Mouse (Mus musculus) CH12.LX (cell line): ENCODE results near the gene Bcdin3d. TPM values are rescaled to one million over a fixed set of nuclear protein-coding genes. Genes with fewer than 3 reads are reported as not detected.

Experiments used
- polyA plus RNA-seq: library from polyadenylated mRNA; unstranded; fragments of >175 nt; gene quantifications from 2 replicates; pipeline ENCODE4 v1.2.1, GENCODE M21; 2012; ENCODE audit warnings: low read depth; ENCODE audit not compliant: insufficient read length
- total RNA-seq, 2 experiments: library from RNA; depleted of rRNA; stranded (reverse); fragments of 300-350 nt in 1 of 2; fragments of >200 nt in 1 of 2; gene quantifications; 2 replicates each; pipeline ENCODE4 v1.2.3; 2012 to 2014

Bcdin3d gene
- total and polyA plus RNA-seq, 3 experiments = 13.8 to 15.3 (median 14.2) TPM

Other genes with a start within 250 kb of the Bcdin3d start
- not detected in 2 replicates for gene Kcnh3, start 249.9 kb downstream of the Bcdin3d start, total RNA-seq (2012; rRNA removed)
- gene Kcnh3, start 249.9 kb downstream of the Bcdin3d start, total RNA-seq (2014; rRNA removed) = not detected in 2 replicates
- not detected in 2 replicates for gene Kcnh3, start 249.9 kb downstream of the Bcdin3d start, polyA plus RNA-seq
- gene Mcrs1, start 222.8 kb downstream of the Bcdin3d start, total RNA-seq (2012; rRNA removed) = 83.7 and 85.1 TPM in 2 replicates
- 94.5 and 105 TPM in 2 replicates for gene Mcrs1, start 222.8 kb downstream of the Bcdin3d start, total RNA-seq (2014; rRNA removed)
- gene Mcrs1, start 222.8 kb downstream of the Bcdin3d start, polyA plus RNA-seq = 73.4 and 75.9 TPM in 2 replicates
- 18.8 and 27.9 TPM in 2 replicates for gene Prpf40b, start 179.6 kb downstream of the Bcdin3d start, total RNA-seq (2012; rRNA removed)
- gene Prpf40b, start 179.6 kb downstream of the Bcdin3d start, total RNA-seq (2014; rRNA removed) = 11.7 and 14.3 TPM in 2 replicates
- gene Prpf40b, start 179.6 kb downstream of the Bcdin3d start, polyA plus RNA-seq = 31.6 and 31.8 TPM in 2 replicates
- gene Fam186b, start 178.8 kb downstream of the Bcdin3d start, total RNA-seq (2012; rRNA removed) = 0.04 TPM in 1 of 2 replicates, not detected in the other
- gene Fam186b, start 178.8 kb downstream of the Bcdin3d start, total RNA-seq (2014; rRNA removed) = not detected in 2 replicates
- gene Fam186b, start 178.8 kb downstream of the Bcdin3d start, polyA plus RNA-seq = 0.11 TPM in 1 of 2 replicates, not detected in the other
- gene Fmnl3, start 104.2 kb downstream of the Bcdin3d start, total RNA-seq (2012; rRNA removed) = 28.6 and 28.8 TPM in 2 replicates
- gene Fmnl3, start 104.2 kb downstream of the Bcdin3d start, total RNA-seq (2014; rRNA removed) = 23.5 and 24.2 TPM in 2 replicates
- gene Fmnl3, start 104.2 kb downstream of the Bcdin3d start, polyA plus RNA-seq = 49.3 and 50.6 TPM in 2 replicates
- gene Tmbim6, start 81.8 kb downstream of the Bcdin3d start, total RNA-seq (2012; rRNA removed) = 223 and 268 TPM in 2 replicates
- 260 and 269 TPM in 2 replicates for gene Tmbim6, start 81.8 kb downstream of the Bcdin3d start, total RNA-seq (2014; rRNA removed)
- gene Tmbim6, start 81.8 kb downstream of the Bcdin3d start, polyA plus RNA-seq = 313 and 329 TPM in 2 replicates
- 0.88 and 0.89 TPM in 2 replicates for gene Nckap5l, start 17.0 kb downstream of the Bcdin3d start, total RNA-seq (2012; rRNA removed)
- gene Nckap5l, start 17.0 kb downstream of the Bcdin3d start, total RNA-seq (2014; rRNA removed) = 0.45 and 0.75 TPM in 2 replicates
- gene Nckap5l, start 17.0 kb downstream of the Bcdin3d start, polyA plus RNA-seq = 6.6 and 6.8 TPM in 2 replicates
- gene Faim2, start 53.4 kb upstream of the Bcdin3d start, total RNA-seq (2012; rRNA removed) = 0.08 and 0.17 TPM in 2 replicates
- gene Faim2, start 53.4 kb upstream of the Bcdin3d start, total RNA-seq (2014; rRNA removed) = not detected in 2 replicates
- gene Faim2, start 53.4 kb upstream of the Bcdin3d start, polyA plus RNA-seq = 0.03 TPM in 1 of 2 replicates, not detected in the other
- not detected in 2 replicates for gene Aqp2, start 104.3 kb upstream of the Bcdin3d start, total RNA-seq (2012; rRNA removed)
- gene Aqp2, start 104.3 kb upstream of the Bcdin3d start, total RNA-seq (2014; rRNA removed) = not detected in 2 replicates
- not detected in 2 replicates for gene Aqp2, start 104.3 kb upstream of the Bcdin3d start, polyA plus RNA-seq
- not detected in 2 replicates for gene Aqp5, start 116.1 kb upstream of the Bcdin3d start, total RNA-seq (2012; rRNA removed)
- gene Aqp5, start 116.1 kb upstream of the Bcdin3d start, total RNA-seq (2014; rRNA removed) = not detected in 2 replicates
- not detected in 2 replicates for gene Aqp5, start 116.1 kb upstream of the Bcdin3d start, polyA plus RNA-seq
- not detected in 2 replicates for gene Aqp6, start 126.7 kb upstream of the Bcdin3d start, total RNA-seq (2012; rRNA removed)
- gene Aqp6, start 126.7 kb upstream of the Bcdin3d start, total RNA-seq (2014; rRNA removed) = not detected in 2 replicates
- gene Aqp6, start 126.7 kb upstream of the Bcdin3d start, polyA plus RNA-seq = not detected in 2 replicates
- gene Racgap1, start 176.9 kb upstream of the Bcdin3d start, total RNA-seq (2012; rRNA removed) = 97.9 and 108 TPM in 2 replicates
- gene Racgap1, start 176.9 kb upstream of the Bcdin3d start, total RNA-seq (2014; rRNA removed) = 130 and 143 TPM in 2 replicates
- gene Racgap1, start 176.9 kb upstream of the Bcdin3d start, polyA plus RNA-seq = 131 and 151 TPM in 2 replicates
- gene Asic1, start 195.6 kb upstream of the Bcdin3d start, total RNA-seq (2012; rRNA removed) = 0.46 and 0.47 TPM in 2 replicates
- gene Asic1, start 195.6 kb upstream of the Bcdin3d start, total RNA-seq (2014; rRNA removed) = not detected in 2 replicates
- gene Asic1, start 195.6 kb upstream of the Bcdin3d start, polyA plus RNA-seq = 0.80 and 0.94 TPM in 2 replicates
- 17.9 and 19.9 TPM in 2 replicates for gene Smarcd1, start 227.4 kb upstream of the Bcdin3d start, total RNA-seq (2012; rRNA removed)
- gene Smarcd1, start 227.4 kb upstream of the Bcdin3d start, total RNA-seq (2014; rRNA removed) = 10.5 and 12.5 TPM in 2 replicates
- 56.5 and 69.9 TPM in 2 replicates for gene Smarcd1, start 227.4 kb upstream of the Bcdin3d start, polyA plus RNA-seq
- 2.1 and 2.9 TPM in 2 replicates for gene Gm17349, start 230.8 kb upstream of the Bcdin3d start, total RNA-seq (2012; rRNA removed)
- gene Gm17349, start 230.8 kb upstream of the Bcdin3d start, total RNA-seq (2014; rRNA removed) = not detected in 2 replicates
- not detected in 2 replicates for gene Gm17349, start 230.8 kb upstream of the Bcdin3d start, polyA plus RNA-seq
- gene Gpd1, start 242.8 kb upstream of the Bcdin3d start, total RNA-seq (2012; rRNA removed) = 0.17 and 0.25 TPM in 2 replicates
- gene Gpd1, start 242.8 kb upstream of the Bcdin3d start, total RNA-seq (2014; rRNA removed) = 0.12 and 0.24 TPM in 2 replicates
- gene Gpd1, start 242.8 kb upstream of the Bcdin3d start, polyA plus RNA-seq = 0.26 and 0.56 TPM in 2 replicates